Mouse (Mus musculus) neural tube, embryonic 10.5 days (tissue): ENCODE data around the gene Plrg1.

Experiments
- DNase-seq: peaks from one replicate; pipeline ENCODE4 v3.0.0-alpha.2; 2017; ENCODE audit warnings: low spot score; ENCODE audit errors: extremely low spot score

Plrg1 gene

DNA sequence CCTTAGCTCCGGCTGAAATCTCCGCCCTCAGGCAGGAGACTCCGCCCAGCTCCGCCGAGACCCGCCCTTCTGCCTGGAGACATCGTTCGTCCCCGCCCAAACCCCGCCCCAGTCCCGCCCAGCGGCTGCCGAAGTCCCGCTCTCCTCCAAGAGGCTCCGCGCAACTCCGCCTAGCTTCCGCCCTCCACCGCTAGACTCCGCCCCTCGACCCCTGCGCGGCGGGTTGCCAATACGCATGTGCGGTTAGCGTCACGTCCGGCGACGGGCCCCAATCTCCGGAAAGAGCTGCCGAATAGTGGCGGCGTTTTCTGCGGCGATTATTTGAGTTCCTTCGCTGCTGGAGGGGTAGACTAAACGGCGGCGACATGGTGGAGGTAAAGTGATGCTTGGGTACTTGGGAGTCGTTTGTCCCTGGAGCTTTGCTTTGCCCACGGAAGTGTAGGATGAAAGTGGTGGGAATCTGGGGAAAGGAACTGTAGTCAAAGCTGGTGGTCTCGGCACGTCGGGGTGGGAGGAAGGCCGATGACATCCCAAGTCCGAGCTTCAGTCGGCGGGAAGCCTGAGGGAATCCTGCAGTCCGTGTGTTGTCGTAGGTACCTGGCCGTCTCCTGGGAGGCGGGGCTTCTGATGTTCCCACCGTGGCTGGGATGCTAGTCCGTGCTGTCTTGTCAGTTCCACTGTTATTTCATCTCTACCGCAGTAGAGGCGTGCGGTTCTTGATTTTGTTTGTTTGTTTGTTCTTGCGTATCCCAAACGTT, at the start of gene Plrg1:
Gene Plrg1 (plus strand): TSS at position 242 of the 758 bp plus-strand sequence.
- DNase-seq, result peak; percentile 99

GRCm38 (mm10) chr3:83007557-83007956, 47.8 kb upstream of the Plrg1 start, which contains the start of gene Fgg:
TSS of gene Fgg (plus strand) at chr3:83007724.
- DNase-seq, result no peak

- no peak for DNase-seq
Measured at GRCm38 (mm10) chr3:83010291-83010690, 45.0 kb upstream of the Plrg1 start.

- DNase-seq, result no peak
Measured at GRCm38 (mm10) chr3:83011136-83011535, 44.2 kb upstream of the Plrg1 start.

DNA sequence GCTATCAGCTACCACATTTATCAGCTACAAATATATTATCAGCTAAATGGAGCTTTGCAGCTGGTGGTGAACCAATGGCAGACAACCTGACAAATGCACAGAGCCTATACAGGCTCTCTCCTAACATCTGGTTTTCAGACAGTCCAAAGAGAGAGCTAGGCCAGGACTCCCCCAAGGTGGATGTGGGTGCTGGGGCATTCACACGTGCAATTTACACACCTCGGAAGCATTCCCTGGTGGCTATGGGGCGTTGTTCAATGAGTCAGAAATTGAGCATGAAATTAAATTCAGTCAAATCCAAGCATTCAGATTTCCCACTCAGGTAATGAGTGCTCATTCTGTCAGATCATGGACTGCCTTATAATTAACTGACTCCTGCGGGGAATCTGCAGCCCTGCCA, 43.8 kb upstream of the Plrg1 start:
- DNase-seq, result no peak

GRCm38 (mm10) chr3:83012636-83013035, 42.7 kb upstream of the Plrg1 start:
- DNase-seq, result no peak

- DNase-seq, result no peak
Measured at GRCm38 (mm10) chr3:83013951-83014350, 41.4 kb upstream of the Plrg1 start.

GRCm38 (mm10) chr3:83016236-83016635, 39.1 kb upstream of the Plrg1 start:
- no peak for DNase-seq

- no peak for DNase-seq
Measured at GRCm38 (mm10) chr3:83020387-83020786, 34.9 kb upstream of the Plrg1 start.

DNA sequence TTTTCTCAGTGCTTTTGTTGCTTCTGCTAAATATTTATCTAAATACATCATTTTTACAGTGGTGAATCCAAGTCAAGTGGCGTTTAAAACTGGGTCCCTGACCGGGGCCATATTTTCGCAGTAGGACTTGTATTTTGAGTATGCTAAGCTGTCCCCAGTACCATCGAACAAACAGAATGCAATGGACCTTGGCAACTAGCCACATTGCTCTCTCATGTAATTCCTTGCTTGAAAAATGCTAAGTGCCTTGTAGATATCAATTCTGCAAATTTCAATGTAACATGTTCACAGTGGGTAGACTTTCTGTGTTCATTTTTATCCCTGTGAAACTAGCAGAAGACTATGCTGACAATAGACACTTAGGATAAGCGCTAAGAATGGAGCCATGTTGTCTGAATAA, 34.1 kb upstream of the Plrg1 start:
- DNase-seq, result no peak

GRCm38 (mm10) chr3:83025036-83025435, 30.3 kb upstream of the Plrg1 start:
- no peak for DNase-seq

DNA sequence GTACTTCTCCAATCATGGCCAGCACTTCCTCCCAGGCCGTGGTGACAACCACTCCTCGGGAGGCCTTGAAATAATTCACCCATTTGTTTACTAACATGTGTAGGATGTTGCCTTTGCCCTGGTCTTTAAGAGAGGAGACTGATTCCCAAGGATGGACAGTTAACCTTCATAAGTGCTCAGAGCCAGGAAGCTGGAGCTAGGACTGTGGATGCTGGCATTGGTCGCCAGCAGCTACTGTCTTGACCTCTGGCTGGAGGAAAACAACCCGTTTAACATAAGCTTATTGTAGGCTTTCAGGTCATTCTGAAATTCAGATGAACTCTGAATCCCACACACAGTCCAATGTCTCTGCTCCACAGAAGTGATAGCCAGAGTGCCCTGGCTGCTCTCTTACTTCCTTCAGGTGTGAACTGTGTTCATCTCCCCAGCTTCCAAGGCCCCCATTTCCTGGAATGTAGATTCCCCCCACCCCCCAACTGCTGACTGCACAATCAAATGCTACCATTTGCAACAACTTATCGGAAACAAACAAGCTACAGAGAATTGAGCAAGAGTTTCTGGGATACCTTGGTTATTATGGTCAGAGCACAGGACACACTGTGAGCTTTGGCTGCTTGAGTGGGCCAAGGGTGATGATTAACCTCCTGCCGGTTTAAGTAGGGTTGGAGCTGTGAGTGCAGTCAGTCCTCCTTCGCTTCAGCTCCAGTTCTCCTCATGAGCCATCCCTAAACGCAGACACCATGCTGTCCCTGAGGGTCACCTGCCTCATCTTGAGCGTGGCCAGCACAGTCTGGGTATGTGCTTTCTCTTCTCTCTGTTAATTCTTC, 29.6 kb upstream of the Plrg1 start, which contains the start of gene Fga:
Gene Fga (plus strand): TSS at position 602 of the 827 bp plus-strand sequence.
- DNase-seq, result no peak

GRCm38 (mm10) chr3:83027546-83028251, 27.6 kb upstream of the Plrg1 start:
- DNase-seq, result no peak

- no peak for DNase-seq
Measured at GRCm38 (mm10) chr3:83030331-83030730, 25.0 kb upstream of the Plrg1 start.

- no peak for DNase-seq
Measured at GRCm38 (mm10) chr3:83032746-83033308, 22.5 kb upstream of the Plrg1 start.

- no peak for DNase-seq
Measured at GRCm38 (mm10) chr3:83033801-83034200, 21.5 kb upstream of the Plrg1 start.

DNA sequence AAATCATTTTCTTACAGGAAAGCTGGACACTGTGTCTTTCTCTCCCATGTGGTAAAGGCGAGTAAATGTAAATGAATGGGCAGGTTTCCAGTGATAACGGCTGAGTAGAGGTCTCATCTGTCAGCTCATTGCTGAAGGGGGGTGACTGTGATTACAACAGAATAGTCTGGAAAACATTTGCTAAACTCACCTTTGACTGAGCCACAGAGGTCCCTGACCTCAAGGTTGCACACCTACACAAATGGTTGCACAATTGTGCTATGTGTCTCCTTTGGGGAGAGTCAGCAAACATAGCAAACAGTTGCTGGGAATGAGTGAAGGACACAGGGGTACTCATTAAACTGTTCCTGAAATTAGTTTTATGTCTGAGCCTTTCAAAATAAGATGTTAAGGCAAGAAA, 16.5 kb upstream of the Plrg1 start:
- no peak for DNase-seq

DNA sequence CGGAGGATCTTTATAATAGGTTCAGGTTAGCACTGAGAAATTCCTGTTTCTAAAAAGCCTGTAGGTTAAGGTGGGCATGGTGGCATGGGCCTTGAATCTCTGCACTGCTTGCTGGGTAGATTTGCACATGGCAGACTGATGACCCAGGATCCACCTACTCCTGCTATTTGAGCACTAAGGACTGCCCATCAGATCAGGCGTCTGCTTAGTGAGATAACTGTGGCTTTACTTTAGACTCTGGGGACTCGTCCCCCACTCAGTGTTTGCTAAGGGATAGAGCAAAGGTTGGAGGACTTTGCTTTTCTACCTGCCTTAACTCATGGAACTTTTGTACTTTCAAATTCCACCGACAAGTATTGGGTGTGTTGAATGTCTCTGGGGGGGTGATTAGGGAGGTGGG, 15.7 kb upstream of the Plrg1 start:
- DNase-seq, result no peak

DNA sequence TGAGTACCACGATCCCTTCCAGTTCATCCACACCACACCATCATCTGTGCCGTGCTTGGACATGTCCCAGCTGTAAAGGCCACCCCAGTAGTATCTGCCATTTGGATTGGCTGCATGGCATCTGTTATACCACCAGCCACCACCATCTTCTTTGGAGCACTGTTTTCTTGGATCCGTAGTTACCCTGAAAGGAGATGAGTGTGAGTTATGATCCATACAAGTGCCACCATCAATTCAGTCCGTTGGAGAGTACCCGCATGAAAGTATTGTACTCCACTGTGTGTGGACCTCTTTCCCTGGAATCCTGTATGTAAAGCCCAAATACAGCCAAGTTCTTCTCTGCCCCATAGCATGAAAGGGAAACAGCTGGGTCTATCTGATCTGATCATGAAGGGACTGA, 12.9 kb upstream of the Plrg1 start:
- DNase-seq, result no peak

DNA sequence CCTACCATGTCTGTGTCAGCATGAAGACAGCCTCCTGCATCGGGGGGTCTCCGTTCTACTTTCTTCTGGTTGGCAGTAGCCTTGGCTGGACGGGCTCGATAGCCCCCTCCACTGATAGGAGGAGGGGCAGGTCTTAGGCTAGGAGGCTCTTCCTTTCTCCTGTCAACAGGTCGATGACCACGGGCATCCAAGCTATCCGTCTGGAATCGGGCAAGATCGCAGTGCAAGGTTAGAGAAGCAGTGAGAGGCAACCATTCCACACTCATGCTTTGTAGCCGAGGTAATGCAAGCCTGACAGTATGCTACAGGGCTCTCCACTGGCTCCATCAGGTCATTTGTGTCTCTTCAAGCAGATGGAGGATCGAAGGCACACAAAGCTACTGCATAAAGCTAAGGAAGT, 8.7 kb upstream of the Plrg1 start:
- DNase-seq, result no peak

DNA sequence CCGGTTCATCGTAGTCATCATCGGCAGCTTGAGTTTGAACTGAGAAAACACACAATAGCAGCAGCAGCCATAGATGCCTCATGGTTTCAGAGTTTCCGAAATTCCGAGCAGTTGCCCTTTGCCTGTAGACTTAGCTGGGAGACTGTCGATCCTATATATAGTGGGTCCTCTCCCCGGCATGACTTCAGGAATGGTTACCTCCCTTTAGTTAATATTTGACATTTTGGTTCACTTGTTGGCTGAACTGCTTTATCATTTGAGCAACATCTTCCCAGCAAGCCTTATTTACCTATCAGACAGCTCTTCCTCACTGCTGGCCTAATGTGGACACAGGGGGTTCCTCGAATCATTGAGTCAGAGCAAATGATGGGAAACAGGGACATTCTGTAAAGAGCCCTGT, 5.6 kb upstream of the Plrg1 start, which contains the start of gene Fgb:
Gene Fgb (minus strand): TSS at position 184 of the 400 bp plus-strand sequence.
- no peak for DNase-seq
